Mouse (Mus musculus) lung, adult 2 months (tissue): ENCODE measurements at regions not wholly inside any gene's neighbourhood (a gene's known extent, or its start where the extent isn't known, plus 50 kb on each side); places are given as distances from the start of the nearest gene placed in this dataset.

Experiments used
- DNase-seq: peaks from one replicate; pipeline ENCODE4 v3.0.0; 2022
- H3K4me1 ChIP-seq: fragments of 200-500 bp; 2 replicates; pipeline ENCODE4 v1.6.1; 2011; ENCODE audit warnings: low read length; ENCODE audit not compliant: control insufficient read depth, insufficient read depth
- H3K4me3 ChIP-seq: fragments of 200-500 bp; replicated peaks from 2 replicates; pipeline ENCODE3; 2011; ENCODE audit warnings: low read depth, mild to moderate bottlenecking, control low read depth, low read length; ENCODE audit errors: extremely low read depth
- CTCF ChIP-seq: fragments of 200-500 bp; IDR thresholded peaks from 2 replicates; pipeline ENCODE4 v1.5.1; 2011; ENCODE audit warnings: mild to moderate bottlenecking, low read length, control low read depth; ENCODE audit not compliant: insufficient read depth
- POLR2A ChIP-seq: fragments of 200-500 bp; IDR thresholded peaks from 2 replicates; pipeline ENCODE4 v1.6.1; 2011; ENCODE audit warnings: low read depth, mild to moderate bottlenecking, control low read depth, low read length, borderline replicate concordance; ENCODE audit errors: extremely low read depth
- WGBS: fragments of 180-500 bp; shearing (Covaris S2); methylation state at CpG from one replicate; pipeline ENCODE4 v1.1.7; 2018; 5-methylcytosine and 5-hydroxymethylcytosine counted together

- DNase-seq, result no peak
- TF ChIP-seq POLR2A (no peak), CTCF (no peak)
- H3K4me1 ChIP-seq, result no peaks in the 10 kb centered on the region
- 66% methylated on average over 2 of the region's 2 CpGs for WGBS
- no peak overlapping the region for H3K4me3 ChIP-seq
These were observed 239.0 kb upstream of the Id2 start for GRCm38 (mm10) chr12:25335930-25336329.

GRCm38 (mm10) chr12:25335069-25335468 lies 238.1 kb upstream of the Id2 start:
- WGBS, result 77% methylated on average over 5 of the region's 5 CpGs
- Histone ChIP-seq H3K4me3 (no peak overlapping the region), H3K4me1 (no peaks in the 10 kb centered on the region)
- TF ChIP-seq CTCF (no peak), POLR2A (no peak)
- no peak for DNase-seq

- 93% methylated on average over 11 of the region's 11 CpGs for WGBS
- no peak for TF ChIP-seq CTCF
- TF ChIP-seq POLR2A, result no peak
- Histone ChIP-seq H3K4me3 (no peak overlapping the region), H3K4me1 (no peaks in the 10 kb centered on the region)
- DNase-seq, result no peak
These were observed 235.6 kb upstream of the Id2 start for GRCm38 (mm10) chr12:25332384-25333035.

GRCm38 (mm10) chr12:25330004-25330708 lies 233.2 kb upstream of the Id2 start:
- TF ChIP-seq POLR2A (no peak), CTCF (no peak)
- DNase-seq, result no peak
- Histone ChIP-seq H3K4me3 (no peak overlapping the region), H3K4me1 (no peaks in the 10 kb centered on the region)
- WGBS, result 41% methylated on average over 5 of the region's 5 CpGs

GRCm38 (mm10) chr12:25325901-25326300 lies 229.0 kb upstream of the Id2 start:
- Histone ChIP-seq H3K4me1 (no peaks in the 10 kb centered on the region), H3K4me3 (no peak overlapping the region)
- no peak for TF ChIP-seq CTCF
- TF ChIP-seq POLR2A, result no peak
- 74% methylated on average over 3 of the region's 3 CpGs for WGBS
- no peak for DNase-seq

GRCm38 (mm10) chr12:25323171-25323570 lies 226.2 kb upstream of the Id2 start:
- no peaks in the 10 kb centered on the region for H3K4me1 ChIP-seq
- TF ChIP-seq POLR2A, result no peak
- no peak for TF ChIP-seq CTCF
- H3K4me3 ChIP-seq, result no peak overlapping the region
- DNase-seq, result no peak
- WGBS, result 93% methylated on average over 1 of the region's 1 CpGs

GRCm38 (mm10) chr12:25320262-25320767 lies 223.4 kb upstream of the Id2 start:
- no peak for DNase-seq
- Histone ChIP-seq H3K4me1 (no peaks in the 10 kb centered on the region), H3K4me3 (no peak overlapping the region)
- TF ChIP-seq POLR2A (no peak), CTCF (no peak)
- 93% methylated on average over 3 of the region's 3 CpGs for WGBS

GRCm38 (mm10) chr12:25319846-25320245 lies 222.9 kb upstream of the Id2 start:
- TF ChIP-seq POLR2A (no peak), CTCF (no peak)
- Histone ChIP-seq H3K4me1 (no peaks in the 10 kb centered on the region), H3K4me3 (no peak overlapping the region)
- DNase-seq, result no peak
- WGBS, result 78% methylated on average over 2 of the region's 2 CpGs

GRCm38 (mm10) chr12:25318072-25318671 lies 221.2 kb upstream of the Id2 start:
- no peak for TF ChIP-seq CTCF
- no peak for TF ChIP-seq POLR2A
- Histone ChIP-seq H3K4me3 (no peak overlapping the region), H3K4me1 (no peaks in the 10 kb centered on the region)
- WGBS, result 69% methylated on average over 4 of the region's 4 CpGs
- no peak for DNase-seq

GRCm38 (mm10) chr12:25315969-25316368 lies 219.0 kb upstream of the Id2 start:
- no peak overlapping the region for H3K4me3 ChIP-seq
- H3K4me1 ChIP-seq, result peaks cover 2% of the 10 kb centered on the region; the same call in 1 of the 2 replicates
- no peak for TF ChIP-seq POLR2A
- no peak for TF ChIP-seq CTCF
- WGBS, result 86% methylated on average over 1 of the region's 1 CpGs
- no peak for DNase-seq
